Mouse (Mus musculus): Measurements from ENCODE around the gene Zfp541. TPM values are rescaled to one million over a fixed set of nuclear protein-coding genes. Genes with fewer than 3 reads are reported as not detected.

Zfp541 gene
- polyA plus RNA-seq, 1 experiment = not detected

- under 1% methylated on average over 24 of the region's 24 CpGs for WGBS
- H3K4me3 ChIP-seq (replicated peaks; ENCODE audit: control insufficient read depth, low read depth, low read length) = peak overlapping the region; percentile 86
- TF ChIP-seq POLR2A (IDR thresholded peaks at IDR 0.05; ENCODE audit: borderline replicate concordance, control insufficient read depth, low read depth, low read length) (peak; percentile 66), CTCF (IDR thresholded peaks at IDR 0.05; ENCODE audit: control insufficient read depth, insufficient read depth, low read length) (no peak)
- H3K4me1 ChIP-seq (ENCODE audit: control insufficient read depth, insufficient read depth, low read length) = peaks cover 7% of the 10 kb centered on the region
- peak overlapping the region; percentile 96 for H3K27ac ChIP-seq (ENCODE audit: control insufficient read depth, insufficient read depth, low read depth, low read length, poor library complexity)
Measured at GRCm38 (mm10) chr7:16052684-16053083, 8.9 kb upstream of the Zfp541 start.

- TF ChIP-seq CTCF (IDR thresholded peaks at IDR 0.05; ENCODE audit: control insufficient read depth, insufficient read depth, low read length) = no peak
- no peak for TF ChIP-seq POLR2A (IDR thresholded peaks at IDR 0.05; ENCODE audit: borderline replicate concordance, control insufficient read depth, low read depth, low read length)
- peaks cover 7% of the 10 kb centered on the region for H3K4me1 ChIP-seq (ENCODE audit: control insufficient read depth, insufficient read depth, low read length)
- WGBS = 0% methylated on average over 6 of the region's 6 CpGs
- H3K4me3 ChIP-seq (replicated peaks; ENCODE audit: control insufficient read depth, low read depth, low read length) = peak overlapping the region; percentile 19
- H3K27ac ChIP-seq (ENCODE audit: control insufficient read depth, insufficient read depth, low read depth, low read length, poor library complexity) = peak overlapping the region; percentile 96
Measured at GRCm38 (mm10) chr7:16053105-16053504, 8.5 kb upstream of the Zfp541 start.

GRCm38 (mm10) chr7:16054966-16055365 lies 6.6 kb upstream of the Zfp541 start:
- TF ChIP-seq CTCF (IDR thresholded peaks at IDR 0.05; ENCODE audit: control insufficient read depth, insufficient read depth, low read length) = no peak
- TF ChIP-seq POLR2A (IDR thresholded peaks at IDR 0.05; ENCODE audit: borderline replicate concordance, control insufficient read depth, low read depth, low read length) = no peak
- Histone ChIP-seq H3K4me3 (replicated peaks; ENCODE audit: control insufficient read depth, low read depth, low read length) (no peak overlapping the region), H3K4me1 (ENCODE audit: control insufficient read depth, insufficient read depth, low read length) (peaks cover 10% of the 10 kb centered on the region), H3K27ac (ENCODE audit: control insufficient read depth, insufficient read depth, low read depth, low read length, poor library complexity) (peak overlapping the region; percentile 61)
- 54% methylated on average over 4 of the region's 4 CpGs for WGBS

GRCm38 (mm10) chr7:16055665-16056064 lies 5.9 kb upstream of the Zfp541 start:
- H3K4me1 ChIP-seq (ENCODE audit: control insufficient read depth, insufficient read depth, low read length) = peaks cover 10% of the 10 kb centered on the region
- TF ChIP-seq CTCF (IDR thresholded peaks at IDR 0.05; ENCODE audit: control insufficient read depth, insufficient read depth, low read length) = no peak
- no peak for TF ChIP-seq POLR2A (IDR thresholded peaks at IDR 0.05; ENCODE audit: borderline replicate concordance, control insufficient read depth, low read depth, low read length)
- H3K27ac ChIP-seq (ENCODE audit: control insufficient read depth, insufficient read depth, low read depth, low read length, poor library complexity) = peak overlapping the region; percentile 70; the same call in 1 of the 2 replicates
- no peak overlapping the region for H3K4me3 ChIP-seq (replicated peaks; ENCODE audit: control insufficient read depth, low read depth, low read length)
- WGBS = 34% methylated on average over 6 of the region's 6 CpGs

- H3K27ac ChIP-seq (ENCODE audit: control insufficient read depth, insufficient read depth, low read depth, low read length, poor library complexity) = peak overlapping the region; percentile 68
- WGBS = 1% methylated on average over 5 of the region's 5 CpGs
- no peak overlapping the region for H3K4me3 ChIP-seq (replicated peaks; ENCODE audit: control insufficient read depth, low read depth, low read length)
- peaks cover 10% of the 10 kb centered on the region for H3K4me1 ChIP-seq (ENCODE audit: control insufficient read depth, insufficient read depth, low read length)
- TF ChIP-seq CTCF (IDR thresholded peaks at IDR 0.05; ENCODE audit: control insufficient read depth, insufficient read depth, low read length) (0 out of 2 replicates have a peak, but pooled peaks have one; percentile 23), POLR2A (IDR thresholded peaks at IDR 0.05; ENCODE audit: borderline replicate concordance, control insufficient read depth, low read depth, low read length) (no peak)
Measured at GRCm38 (mm10) chr7:16056459-16057135, 5.0 kb upstream of the Zfp541 start.

- Histone ChIP-seq H3K4me3 (replicated peaks; ENCODE audit: control insufficient read depth, low read depth, low read length) (no peak overlapping the region), H3K27ac (ENCODE audit: control insufficient read depth, insufficient read depth, low read depth, low read length, poor library complexity) (peak overlapping the region; percentile 68), H3K4me1 (ENCODE audit: control insufficient read depth, insufficient read depth, low read length) (peaks cover 10% of the 10 kb centered on the region)
- 6% methylated on average over 2 of the region's 2 CpGs for WGBS
- no peak for TF ChIP-seq POLR2A (IDR thresholded peaks at IDR 0.05; ENCODE audit: borderline replicate concordance, control insufficient read depth, low read depth, low read length)
- TF ChIP-seq CTCF (IDR thresholded peaks at IDR 0.05; ENCODE audit: control insufficient read depth, insufficient read depth, low read length) = no peak
Measured at GRCm38 (mm10) chr7:16057136-16057534, 4.5 kb upstream of the Zfp541 start.

GRCm38 (mm10) chr7:16062099-16062420 lies 446 bp downstream of the Zfp541 start:
- WGBS = 86% methylated on average over 15 of the region's 15 CpGs
- TF ChIP-seq POLR2A (IDR thresholded peaks at IDR 0.05; ENCODE audit: borderline replicate concordance, control insufficient read depth, low read depth, low read length) = no peak
- H3K27ac ChIP-seq (ENCODE audit: control insufficient read depth, insufficient read depth, low read depth, low read length, poor library complexity) = no peak overlapping the region; the same call in 1 of the 2 replicates
- H3K4me1 ChIP-seq (ENCODE audit: control insufficient read depth, insufficient read depth, low read length) = peaks cover 3% of the 10 kb centered on the region
- H3K4me3 ChIP-seq (replicated peaks; ENCODE audit: control insufficient read depth, low read depth, low read length) = no peak overlapping the region

- no peaks in the 10 kb centered on the region for H3K4me1 ChIP-seq (ENCODE audit: control insufficient read depth, insufficient read depth, low read length)
- WGBS = 65% methylated on average over 4 of the region's 4 CpGs
- TF ChIP-seq POLR2A (IDR thresholded peaks at IDR 0.05; ENCODE audit: borderline replicate concordance, control insufficient read depth, low read depth, low read length) (no peak), CTCF (IDR thresholded peaks at IDR 0.05; ENCODE audit: control insufficient read depth, insufficient read depth, low read length) (peak; percentile 53; the same call in 1 of the 2 replicates)
Measured at GRCm38 (mm10) chr7:16063490-16063889, 1.9 kb downstream of the Zfp541 start.

GRCm38 (mm10) chr7:16070846-16071245 lies 9.2 kb downstream of the Zfp541 start:
- no peak overlapping the region for H3K27ac ChIP-seq (ENCODE audit: control insufficient read depth, insufficient read depth, low read depth, low read length, poor library complexity)
- no peaks in the 10 kb centered on the region; the same call in 1 of the 2 replicates for H3K4me1 ChIP-seq (ENCODE audit: control insufficient read depth, insufficient read depth, low read length)
- TF ChIP-seq POLR2A (IDR thresholded peaks at IDR 0.05; ENCODE audit: borderline replicate concordance, control insufficient read depth, low read depth, low read length) = no peak
- TF ChIP-seq CTCF (IDR thresholded peaks at IDR 0.05; ENCODE audit: control insufficient read depth, insufficient read depth, low read length) = no peak
- H3K4me3 ChIP-seq (replicated peaks; ENCODE audit: control insufficient read depth, low read depth, low read length) = no peak overlapping the region

More at GRCm38 (mm10) chr7:16063490-16063889, 1.9 kb downstream of the Zfp541 start:
- H3K27ac ChIP-seq (ENCODE audit: control insufficient read depth, insufficient read depth, low read depth, low read length, poor library complexity) = no peak overlapping the region
- no peak overlapping the region for H3K4me3 ChIP-seq (replicated peaks; ENCODE audit: control insufficient read depth, low read depth, low read length)
